Mouse (Mus musculus) layer of hippocampus, adult 8-10 months (tissue): ENCODE results near the gene Rpp25l. TPM values are rescaled to one million over a fixed set of nuclear protein-coding genes. Genes with fewer than 3 reads are reported as not detected.
"Not testable (repeated sequence)": the region's sequence is repeated elsewhere in the genome, so short reads cannot be mapped to it uniquely, and the experiment has no call there.

ENCODE experiments used
- DNase-seq, 2 experiments: peaks; one replicate each; pipeline ENCODE4 v3.0.0; 2022; ENCODE audit warnings: low spot score in 2 of 2
- total RNA-seq, 4 experiments: library from RNA; stranded (reverse); gene quantifications; 2 replicates each; pipeline ENCODE4 v1.2.4; 2022

Gene Rpp25l
- total RNA-seq, 4 experiments from 2014 or later: 25.7 to 31.7 (median 30.2) TPM

DNA sequence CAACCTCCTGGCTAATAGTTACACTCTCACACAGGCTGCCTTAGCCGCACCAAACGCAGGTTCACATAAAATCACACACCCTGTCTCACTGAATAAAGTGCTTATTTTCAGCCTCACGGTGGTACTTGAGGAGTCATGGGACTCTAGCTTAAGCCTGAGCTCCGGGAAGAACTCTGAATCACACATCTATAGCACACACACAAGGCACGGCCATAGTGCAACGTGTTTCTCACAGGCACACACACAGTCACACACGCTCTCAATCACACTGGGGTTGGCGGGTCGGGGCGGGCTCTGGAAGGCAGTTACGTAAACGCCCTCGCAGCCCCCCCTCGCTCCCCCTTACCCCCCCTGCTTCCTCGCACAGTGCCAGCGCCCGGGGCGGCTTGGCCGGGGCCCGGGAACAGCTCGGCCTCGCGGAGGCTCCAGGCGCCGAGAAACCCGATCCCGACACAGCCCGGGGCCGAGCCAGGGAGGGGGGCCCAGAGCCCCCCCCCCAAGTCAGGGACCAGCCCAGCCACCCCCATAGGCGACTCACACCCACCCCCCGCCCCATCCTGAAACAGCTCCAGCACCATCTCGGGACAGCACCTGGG is 14.8 kb downstream of the Rpp25l start:
- DNase-seq: not testable (repeated sequence)

- DNase-seq: peak; percentile 67 to 91
Measured at GRCm38 (mm10) chr4:41696930-41697841, 16.1 kb downstream of the Rpp25l start, which contains the start of gene Cntfr. TSS of gene Cntfr (minus strand) at chr4:41697089.

DNA sequence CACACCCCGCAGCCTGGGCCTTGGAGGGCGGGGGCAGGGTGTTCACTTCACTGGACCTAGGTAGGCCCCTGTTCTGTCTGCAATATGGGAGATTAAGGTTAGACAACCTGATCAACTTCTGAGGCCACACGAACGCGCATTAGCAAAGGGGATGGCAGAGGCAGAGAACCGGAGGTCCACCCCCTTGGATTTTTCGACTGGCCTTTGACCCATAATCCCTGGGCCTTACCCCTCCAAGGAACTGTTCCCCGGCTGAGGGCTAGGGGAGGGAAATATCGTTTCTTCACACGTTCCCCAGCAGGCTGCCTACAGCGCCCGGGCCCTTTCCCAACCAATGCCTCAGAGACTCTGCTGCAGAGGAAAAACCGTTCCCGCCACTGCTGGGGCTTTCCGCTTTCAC is 16.9 kb downstream of the Rpp25l start:
- not testable (repeated sequence) for DNase-seq

- not testable (repeated sequence) for DNase-seq
Measured at GRCm38 (mm10) chr4:41695800-41696199, 17.5 kb downstream of the Rpp25l start.

GRCm38 (mm10) chr4:41693511-41693910 is 19.8 kb downstream of the Rpp25l start:
- DNase-seq: not testable (repeated sequence)

GRCm38 (mm10) chr4:41690014-41690413 is 23.3 kb downstream of the Rpp25l start:
- not testable (repeated sequence) for DNase-seq

DNA sequence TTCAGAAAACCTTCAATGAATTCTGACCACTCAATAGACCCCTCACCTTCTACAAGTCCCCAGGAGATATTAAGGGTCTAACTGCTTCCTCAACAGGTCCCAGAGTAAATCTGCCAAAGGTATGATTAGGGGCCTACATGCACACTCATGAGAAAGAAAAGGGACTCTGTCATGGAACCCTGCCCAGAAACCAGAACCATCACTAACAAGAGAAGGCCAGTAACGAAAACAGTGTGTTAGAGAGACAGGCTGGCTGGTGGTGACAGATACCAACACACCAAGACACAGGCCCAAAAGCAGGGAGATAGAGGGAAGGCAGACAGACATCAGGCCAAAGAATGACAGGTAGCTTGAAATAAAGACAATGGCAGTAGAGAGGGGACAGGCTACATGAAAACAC is 24.8 kb downstream of the Rpp25l start:
- not testable (repeated sequence) for DNase-seq

DNA sequence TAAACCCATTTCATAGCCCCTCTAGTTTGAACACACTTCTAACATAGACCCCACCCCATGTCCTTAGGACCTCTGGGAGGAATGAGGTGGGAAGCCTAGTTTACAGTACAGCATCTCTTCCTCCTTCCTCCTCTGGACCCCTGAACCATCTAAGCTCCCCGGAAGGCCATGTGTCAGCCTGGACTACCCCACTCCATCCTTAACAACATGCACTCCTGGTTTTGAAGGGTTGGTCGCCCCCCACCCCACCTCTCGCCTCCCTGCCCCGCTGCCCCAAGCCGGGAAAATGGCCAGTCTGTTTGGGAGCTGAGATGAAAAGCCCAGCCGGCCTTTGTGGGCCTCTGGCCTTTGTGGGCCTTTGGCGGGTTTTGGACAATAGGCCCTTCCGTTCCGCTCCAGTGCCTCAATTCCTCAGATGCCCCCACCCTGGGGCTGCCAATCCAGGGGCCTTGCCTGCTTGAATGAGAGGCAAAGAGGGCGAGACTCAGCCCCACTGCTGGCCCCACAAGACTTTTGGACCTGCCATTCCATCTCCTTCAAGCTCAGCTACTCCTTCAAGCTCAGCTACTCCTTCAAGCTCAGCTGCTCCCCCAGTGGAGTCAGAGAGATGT is 27.3 kb downstream of the Rpp25l start:
- DNase-seq: not testable (repeated sequence)

GRCm38 (mm10) chr4:41684931-41685453 is 28.3 kb downstream of the Rpp25l start:
- DNase-seq: not testable (repeated sequence)

- not testable (repeated sequence) for DNase-seq
Measured at GRCm38 (mm10) chr4:41684131-41684930, 29.0 kb downstream of the Rpp25l start.

- DNase-seq: not testable (repeated sequence)
Measured at GRCm38 (mm10) chr4:41683303-41683702, 30.0 kb downstream of the Rpp25l start.

GRCm38 (mm10) chr4:41682789-41683188 is 30.5 kb downstream of the Rpp25l start:
- DNase-seq: no peak

DNA sequence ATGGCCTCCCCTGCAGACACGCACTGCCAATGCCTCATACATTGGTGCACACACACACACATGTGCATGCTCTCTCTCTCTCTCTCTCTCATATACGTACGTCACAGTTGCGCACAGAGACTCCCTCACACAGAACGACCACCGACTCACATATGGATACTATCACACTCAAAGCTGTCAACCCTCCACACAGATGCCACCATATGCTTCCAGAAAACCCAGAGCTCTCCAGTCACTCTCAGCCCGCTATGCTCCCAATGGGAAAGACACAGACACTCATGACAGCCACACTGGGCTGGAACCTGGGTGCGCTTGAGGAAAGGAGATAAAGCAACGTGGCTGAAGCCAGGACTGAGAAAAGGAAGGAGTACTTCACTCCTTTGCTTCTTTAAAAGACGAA is 31.4 kb downstream of the Rpp25l start:
- DNase-seq: no peak

- peak; percentile 60 to 70 for DNase-seq
Measured at GRCm38 (mm10) chr4:41681176-41681575, 32.2 kb downstream of the Rpp25l start.

GRCm38 (mm10) chr4:41679291-41679690 is 34.0 kb downstream of the Rpp25l start:
- DNase-seq: no peak

- no peak for DNase-seq
Measured at GRCm38 (mm10) chr4:41678863-41679262, 34.5 kb downstream of the Rpp25l start.

GRCm38 (mm10) chr4:41677006-41677629 is 36.2 kb downstream of the Rpp25l start:
- no peak for DNase-seq

DNA sequence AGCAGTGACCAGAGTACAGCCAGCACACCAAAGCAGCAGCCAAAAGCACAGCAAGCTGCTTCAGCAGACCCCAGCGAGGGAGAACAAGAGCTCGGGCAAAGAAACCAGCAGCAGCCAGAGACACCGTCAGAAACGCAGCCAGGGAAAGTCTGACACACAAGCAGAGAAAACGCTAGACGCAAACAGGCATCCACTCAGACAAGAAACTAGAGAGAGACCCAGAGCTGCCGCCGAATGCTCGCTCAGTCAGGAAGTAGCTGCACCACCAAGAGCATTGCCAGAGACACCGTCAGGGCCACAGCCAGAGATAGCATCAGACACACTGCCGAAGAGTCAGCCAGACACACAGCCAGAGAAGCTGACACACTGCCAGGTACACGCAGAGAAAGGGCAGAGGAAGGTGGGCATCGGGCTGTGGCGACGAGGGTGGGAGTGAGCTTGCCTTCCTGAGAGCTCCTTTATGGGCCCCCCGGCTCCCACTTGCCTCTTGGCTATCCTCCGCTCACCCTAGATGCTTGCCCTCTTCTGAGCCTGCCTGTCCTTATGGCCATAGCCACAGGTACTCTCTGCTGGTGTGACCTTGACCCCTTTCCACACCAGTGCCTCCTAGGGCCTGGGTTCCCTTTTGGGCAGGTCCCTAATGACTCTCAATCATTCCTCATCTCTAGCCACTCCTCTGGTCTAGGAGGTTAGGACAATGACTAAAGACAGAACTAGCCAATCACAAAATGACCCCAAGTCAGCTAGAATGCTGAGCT is 36.9 kb downstream of the Rpp25l start:
- DNase-seq: no peak

GRCm38 (mm10) chr4:41673186-41673585 is 40.1 kb downstream of the Rpp25l start:
- DNase-seq: no peak

DNA sequence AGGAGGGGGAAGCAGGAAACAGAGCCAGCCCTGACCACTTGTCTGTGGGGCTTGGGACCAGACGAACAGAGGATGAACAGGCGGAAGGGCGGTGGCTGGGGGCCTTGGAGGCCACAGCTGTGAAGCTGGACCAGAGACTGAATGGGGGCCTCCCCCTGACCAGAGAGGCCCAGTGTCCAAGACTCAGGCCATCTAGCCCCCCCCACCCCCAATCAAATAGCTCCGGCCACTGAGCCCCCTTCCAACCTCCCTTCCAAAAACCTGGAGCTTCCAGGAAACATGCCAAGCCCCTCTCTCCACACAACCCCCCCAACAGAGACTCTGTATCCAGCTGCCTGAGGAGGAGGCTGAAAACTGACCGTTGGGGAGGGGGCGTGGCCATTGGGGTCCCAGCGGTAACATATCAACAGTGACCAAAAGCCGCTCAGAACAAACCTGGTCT is 40.8 kb downstream of the Rpp25l start:
- DNase-seq: no peak
